Comparison of ENCODE assay signal across 12 mouse cellular contexts in the genomic region with DNA sequence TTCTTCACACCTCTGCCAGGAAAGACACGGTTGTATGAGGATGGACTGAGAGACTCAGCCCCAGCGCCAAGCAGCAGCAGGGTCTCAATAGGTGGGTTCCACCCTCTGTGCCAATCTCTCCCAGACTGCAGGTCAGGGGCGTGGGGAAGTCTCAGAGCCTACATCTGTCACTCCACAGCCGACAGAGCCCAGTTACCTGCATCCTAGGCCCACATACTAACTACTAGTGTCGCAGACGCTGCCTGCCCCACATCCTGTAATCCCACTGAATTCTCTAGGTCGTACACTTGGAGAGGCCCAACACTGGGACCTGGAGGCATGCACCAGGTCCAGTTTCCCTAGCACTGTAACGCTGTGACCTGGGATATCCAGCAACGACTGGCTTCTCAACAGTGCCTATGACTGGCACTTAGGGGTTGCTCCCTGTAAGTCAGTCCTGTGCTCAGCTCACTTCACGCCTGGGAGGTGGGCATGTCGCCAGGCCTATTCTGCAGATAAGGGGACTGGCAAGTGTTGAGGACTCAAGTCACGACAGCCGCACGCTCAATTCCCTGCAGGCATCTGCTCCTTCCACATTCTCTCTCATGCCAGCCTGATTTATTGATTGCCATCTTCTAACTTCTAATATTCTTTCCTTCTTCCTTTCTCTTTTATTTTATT. TPM values are rescaled to one million over a fixed set of nuclear protein-coding genes. Genes with fewer than 3 reads are reported as not detected.
DNase-seq lines count a peak whose midpoint lies in the region; ATAC-seq and TF ChIP-seq lines count a peak whose summit lies in the region.
"Had no signal": no experiment of that assay in that cellular context is flagged by ENCODE, and none has a peak within 500 bp of the region (broad histone marks: within the 10 kb centered on the region; RNA-seq: fewer than 3 reads in every experiment).

No protein-coding gene starts in this region.

- no peak for TF ChIP-seq CTCF in forebrain, postnatal 0 days (IDR thresholded peaks at IDR 0.05; ENCODE audit: low read depth)
- no peak for TF ChIP-seq CTCF in hindbrain, postnatal 0 days (IDR thresholded peaks at IDR 0.05; ENCODE audit: low read depth)

- no peaks in the 10 kb centered on the region for H3K36me3 ChIP-seq in forebrain, postnatal 0 days (ENCODE audit: insufficient read depth)
- H3K36me3 ChIP-seq in forebrain, embryonic 12.5 days (replicated peaks), result no peaks in the 10 kb centered on the region
- no peaks in the 10 kb centered on the region for H3K36me3 ChIP-seq in hindbrain, postnatal 0 days (ENCODE audit: insufficient read depth, low read length)
- no peaks in the 10 kb centered on the region for H3K36me3 ChIP-seq in hindbrain, embryonic 14.5 days (replicated peaks; ENCODE audit: control insufficient read depth, insufficient read depth)
- no peaks in the 10 kb centered on the region for H3K36me3 ChIP-seq in heart, embryonic 16.5 days (ENCODE audit: control insufficient read depth, insufficient read depth)
- H3K36me3 ChIP-seq: embryonic facial prominence, embryonic 12.5 days; kidney, embryonic 15.5 days; limb, embryonic 15.5 days had no signal

- H3K9me3 ChIP-seq in forebrain, postnatal 0 days (ENCODE audit: low read length), result no peaks in the 10 kb centered on the region
- no peaks in the 10 kb centered on the region for H3K9me3 ChIP-seq in forebrain, embryonic 12.5 days
- H3K9me3 ChIP-seq in hindbrain, postnatal 0 days (ENCODE audit: low read length), result no peaks in the 10 kb centered on the region
- H3K9me3 ChIP-seq in hindbrain, embryonic 14.5 days (ENCODE audit: control insufficient read depth, low read length), result no peaks in the 10 kb centered on the region
- H3K9me3 ChIP-seq in heart, embryonic 16.5 days (replicated peaks; ENCODE audit: control insufficient read depth, low read length), result no peaks in the 10 kb centered on the region
- H3K9me3 ChIP-seq: embryonic facial prominence, embryonic 12.5 days; kidney, embryonic 15.5 days; limb, embryonic 15.5 days had no signal

- 58% methylated on average over 14 of the region's 14 CpGs for WGBS in forebrain, postnatal 0 days
- 77% methylated on average over 14 of the region's 14 CpGs for WGBS in forebrain, embryonic 12.5 days
- WGBS in hindbrain, postnatal 0 days, result 57% methylated on average over 14 of the region's 14 CpGs
- WGBS in hindbrain, embryonic 14.5 days, result 67% methylated on average over 14 of the region's 14 CpGs
- WGBS in heart, embryonic 16.5 days, result 52% methylated on average over 14 of the region's 14 CpGs

- H3K27ac ChIP-seq in forebrain, postnatal 0 days (ENCODE audit: low read depth, low read length), result no peak overlapping the region
- no peak overlapping the region for H3K27ac ChIP-seq in forebrain, embryonic 12.5 days
- H3K27ac ChIP-seq in hindbrain, postnatal 0 days, result no peak overlapping the region
- H3K27ac ChIP-seq in hindbrain, embryonic 14.5 days, result no peak overlapping the region
- H3K27ac ChIP-seq in heart, embryonic 16.5 days (ENCODE audit: low read length), result no peak overlapping the region
- H3K27ac ChIP-seq: embryonic facial prominence, embryonic 12.5 days; kidney, embryonic 15.5 days; limb, embryonic 15.5 days had no signal

- no peak overlapping the region for H3K4me3 ChIP-seq in forebrain, postnatal 0 days (ENCODE audit: low read depth, low read length)
- no peak overlapping the region for H3K4me3 ChIP-seq in forebrain, embryonic 12.5 days (replicated peaks)
- no peak overlapping the region for H3K4me3 ChIP-seq in hindbrain, postnatal 0 days (ENCODE audit: low read length)
- no peak overlapping the region for H3K4me3 ChIP-seq in hindbrain, embryonic 14.5 days (replicated peaks; ENCODE audit: low read length)
- no peak overlapping the region for H3K4me3 ChIP-seq in heart, embryonic 16.5 days (ENCODE audit: low read length)
- H3K4me3 ChIP-seq: embryonic facial prominence, embryonic 12.5 days; kidney, embryonic 15.5 days; limb, embryonic 15.5 days; myocyte had no signal

- peak; percentile 35 for DNase-seq in forebrain, postnatal 0 days
- peak; percentile 39 for DNase-seq in hindbrain, postnatal 0 days (ENCODE audit: low spot score)
- DNase-seq in hindbrain, embryonic 14.5 days (ENCODE audit: low spot score), result no peak
- DNase-seq in MN1 (ENCODE audit: low spot score), result peak; percentile 68
- DNase-seq in layer of hippocampus, postnatal 36 days, result no peak
- DNase-seq: lung, embryonic 14.5 days had no signal

- H3K4me1 ChIP-seq in forebrain, postnatal 0 days (ENCODE audit: insufficient read depth), result no peaks in the 10 kb centered on the region
- peaks cover 13% of the 10 kb centered on the region for H3K4me1 ChIP-seq in forebrain, embryonic 12.5 days
- H3K4me1 ChIP-seq in hindbrain, postnatal 0 days (ENCODE audit: insufficient read depth, low read length), result 0 out of 2 replicates have a peak, but pooled peaks cover 13% of the 10 kb centered on the region
- H3K4me1 ChIP-seq in hindbrain, embryonic 14.5 days (replicated peaks; ENCODE audit: control insufficient read depth, insufficient read depth, low read length), result 0 out of 2 replicates have a peak, but pooled peaks cover 7% of the 10 kb centered on the region
- peaks cover 19% of the 10 kb centered on the region for H3K4me1 ChIP-seq in heart, embryonic 16.5 days (ENCODE audit: control insufficient read depth, insufficient read depth, low read length)
- H3K4me1 ChIP-seq: embryonic facial prominence, embryonic 12.5 days had no signal

- H3K4me2 ChIP-seq in forebrain, postnatal 0 days (ENCODE audit: low read depth), result no peak overlapping the region
- no peak overlapping the region for H3K4me2 ChIP-seq in forebrain, embryonic 12.5 days
- no peak overlapping the region for H3K4me2 ChIP-seq in hindbrain, postnatal 0 days (ENCODE audit: low read depth, low read length)
- H3K4me2 ChIP-seq in hindbrain, embryonic 14.5 days (replicated peaks), result no peak overlapping the region
- H3K4me2 ChIP-seq in heart, embryonic 16.5 days (ENCODE audit: low read depth, low read length), result no peak overlapping the region
- H3K4me2 ChIP-seq: embryonic facial prominence, embryonic 12.5 days; kidney, embryonic 15.5 days; limb, embryonic 15.5 days; lung, embryonic 14.5 days had no signal

- H3K27me3 ChIP-seq in forebrain, postnatal 0 days (ENCODE audit: insufficient read depth, low read length), result no peaks in the 10 kb centered on the region
- peaks cover 10% of the 10 kb centered on the region; the same call in 1 of the 2 replicates for H3K27me3 ChIP-seq in forebrain, embryonic 12.5 days
- no peaks in the 10 kb centered on the region for H3K27me3 ChIP-seq in hindbrain, postnatal 0 days (ENCODE audit: insufficient read depth, low read length)
- no peaks in the 10 kb centered on the region for H3K27me3 ChIP-seq in hindbrain, embryonic 14.5 days (ENCODE audit: control insufficient read depth, insufficient read depth, low read length)
- H3K27me3 ChIP-seq in heart, embryonic 16.5 days (ENCODE audit: control insufficient read depth, insufficient read depth, low read length), result peaks cover 11% of the 10 kb centered on the region
- H3K27me3 ChIP-seq: embryonic facial prominence, embryonic 12.5 days; kidney, embryonic 15.5 days; limb, embryonic 15.5 days had no signal

- ATAC-seq in forebrain, postnatal 0 days, result no peak
- ATAC-seq in forebrain, embryonic 12.5 days (ENCODE audit: low FRiP score), result no peak
- ATAC-seq in hindbrain, postnatal 0 days, result no peak
- ATAC-seq in hindbrain, embryonic 14.5 days (ENCODE audit: low FRiP score), result no peak
- ATAC-seq in heart, embryonic 16.5 days (replicated peaks; ENCODE audit: extremely low read depth, insufficient read depth, low FRiP score), result peak; percentile 49; the same call in 1 of the 2 replicates

- H3K9ac ChIP-seq in forebrain, postnatal 0 days, result no peak overlapping the region
- no peak overlapping the region for H3K9ac ChIP-seq in forebrain, embryonic 12.5 days
- H3K9ac ChIP-seq in hindbrain, postnatal 0 days (replicated peaks; ENCODE audit: low read length), result no peak overlapping the region
- no peak overlapping the region for H3K9ac ChIP-seq in hindbrain, embryonic 14.5 days
- H3K9ac ChIP-seq in heart, embryonic 16.5 days (ENCODE audit: low read length), result no peak overlapping the region
- H3K9ac ChIP-seq: embryonic facial prominence, embryonic 12.5 days; kidney, embryonic 15.5 days; limb, embryonic 15.5 days; lung, embryonic 14.5 days had no signal

RNA-seq across cellular contexts. Expression of gene Tpbgl, which starts 34.8 kb away (rescaled TPM):
- total RNA-seq in forebrain, postnatal 0 days (2014; rRNA removed), result 0.86 and 1.5 TPM in 2 replicates
- 1.8 and 2.1 TPM in 2 replicates for polyA plus RNA-seq in forebrain, postnatal 0 days (2015; fragmentation: Nextera tagmentation; extraction: Ambion mirVana)
- 0.38 and 0.53 TPM in 2 replicates for polyA plus RNA-seq in forebrain, embryonic 12.5 days (2016; fragmentation: Nextera tagmentation; extraction: Ambion mirVana)
- total RNA-seq in hindbrain, postnatal 0 days (2014; rRNA removed), result 6.4 and 7.9 TPM in 2 replicates
- polyA plus RNA-seq in hindbrain, postnatal 0 days (2015; fragmentation: Nextera tagmentation; extraction: Ambion mirVana), result 2.3 and 2.9 TPM in 2 replicates
- 1.7 and 2.5 TPM in 2 replicates for polyA plus RNA-seq in hindbrain, embryonic 14.5 days (2014; fragmentation: Nextera tagmentation; extraction: Ambion mirVana)
- 2.5 TPM in 2 replicates for polyA plus RNA-seq in heart, embryonic 16.5 days (2015; fragmentation: Nextera tagmentation; extraction: Ambion mirVana)
- 1 to 10 TPM; 5.3 to 6.0 TPM for total RNA-seq in layer of hippocampus, postnatal 36 days (2021)
- polyA plus RNA-seq: myocyte had no signal

RNA-seq across cellular contexts. Expression of gene Slco2b1, which starts 49.4 kb away (rescaled TPM):
- total RNA-seq in forebrain, postnatal 0 days (2014; rRNA removed), result 10.8 and 10.9 TPM in 2 replicates
- polyA plus RNA-seq in forebrain, postnatal 0 days (2015; fragmentation: Nextera tagmentation; extraction: Ambion mirVana), result 5.9 and 6.7 TPM in 2 replicates
- 2.2 and 2.4 TPM in 2 replicates for polyA plus RNA-seq in forebrain, embryonic 12.5 days (2016; fragmentation: Nextera tagmentation; extraction: Ambion mirVana)
- 14.3 and 16.5 TPM in 2 replicates for total RNA-seq in hindbrain, postnatal 0 days (2014; rRNA removed)
- 6.8 and 7.0 TPM in 2 replicates for polyA plus RNA-seq in hindbrain, postnatal 0 days (2015; fragmentation: Nextera tagmentation; extraction: Ambion mirVana)
- polyA plus RNA-seq in hindbrain, embryonic 14.5 days (2014; fragmentation: Nextera tagmentation; extraction: Ambion mirVana), result 7.7 and 8.4 TPM in 2 replicates
- 3.7 and 3.8 TPM in 2 replicates for polyA plus RNA-seq in heart, embryonic 16.5 days (2015; fragmentation: Nextera tagmentation; extraction: Ambion mirVana)
- total RNA-seq in layer of hippocampus, postnatal 36 days (2021), result 10 to 100 TPM; 10.4 to 13.7 TPM

Comparison
In these comparisons a context has a peak if more than half of its experiments do, and no peak if none do; other contexts are left out.
1. DNase-seq: peak in forebrain, postnatal 0 days (single experiment), hindbrain, postnatal 0 days (single experiment) and MN1 (single experiment); none in hindbrain, embryonic 14.5 days (single experiment) and layer of hippocampus, postnatal 36 days (0 of 2).